Mouse (Mus musculus) CD8-positive naive resting alpha-beta T cell, adult 2 months (primary cell): Measurements from ENCODE around the gene Tnfrsf1b.

Source experiments
- DNase-seq, 2 experiments: peaks; one replicate each; pipeline ENCODE4 v3.0.0; 2022; ENCODE audit warnings: low read depth in 2 of 2, low spot score in 2 of 2

Gene Tnfrsf1b

DNA sequence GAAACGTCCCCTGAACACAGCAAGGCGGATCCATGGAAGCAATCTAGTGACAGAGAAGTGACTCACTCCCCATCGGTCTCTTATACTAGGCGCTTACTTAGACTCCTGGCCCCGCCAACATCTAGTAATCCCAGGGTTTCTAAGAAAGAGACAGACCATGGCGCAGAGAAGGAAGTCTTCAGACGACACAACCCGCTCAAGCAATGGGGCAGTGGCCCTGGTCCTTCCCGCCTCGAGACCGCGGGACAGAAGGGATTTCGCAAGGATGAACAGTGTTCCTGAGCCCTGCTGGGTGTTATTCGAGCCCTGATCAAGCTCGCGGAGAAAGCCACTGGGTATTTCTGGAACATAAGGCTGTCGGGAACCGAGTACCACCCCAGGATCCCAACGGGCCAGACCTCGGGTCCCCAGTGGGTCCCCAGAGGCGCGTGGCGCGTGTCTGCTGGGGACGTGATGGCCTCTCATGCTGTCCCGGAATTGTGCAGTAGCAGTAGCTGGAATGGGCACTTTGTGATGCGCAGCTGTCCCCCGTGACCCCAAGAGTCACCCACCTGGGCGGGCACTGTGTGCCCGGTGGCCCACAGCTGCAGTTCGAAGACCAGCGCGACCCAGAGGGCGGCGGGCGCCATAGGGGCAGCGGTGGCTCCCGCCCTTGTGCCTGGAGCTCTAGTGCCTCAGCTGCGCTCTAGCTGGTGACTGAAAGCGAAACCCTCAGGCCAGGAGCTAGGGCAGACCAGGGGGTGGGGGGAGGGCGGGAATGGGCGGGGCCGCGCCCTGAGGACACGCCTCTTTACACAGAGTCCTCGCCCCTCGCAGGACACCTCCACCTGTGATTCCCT, at the start of gene Tnfrsf1b:
Gene Tnfrsf1b (minus strand): TSS at position 698 of the 839 bp plus-strand sequence.
- peak; percentile 33 to 47 for DNase-seq

DNA sequence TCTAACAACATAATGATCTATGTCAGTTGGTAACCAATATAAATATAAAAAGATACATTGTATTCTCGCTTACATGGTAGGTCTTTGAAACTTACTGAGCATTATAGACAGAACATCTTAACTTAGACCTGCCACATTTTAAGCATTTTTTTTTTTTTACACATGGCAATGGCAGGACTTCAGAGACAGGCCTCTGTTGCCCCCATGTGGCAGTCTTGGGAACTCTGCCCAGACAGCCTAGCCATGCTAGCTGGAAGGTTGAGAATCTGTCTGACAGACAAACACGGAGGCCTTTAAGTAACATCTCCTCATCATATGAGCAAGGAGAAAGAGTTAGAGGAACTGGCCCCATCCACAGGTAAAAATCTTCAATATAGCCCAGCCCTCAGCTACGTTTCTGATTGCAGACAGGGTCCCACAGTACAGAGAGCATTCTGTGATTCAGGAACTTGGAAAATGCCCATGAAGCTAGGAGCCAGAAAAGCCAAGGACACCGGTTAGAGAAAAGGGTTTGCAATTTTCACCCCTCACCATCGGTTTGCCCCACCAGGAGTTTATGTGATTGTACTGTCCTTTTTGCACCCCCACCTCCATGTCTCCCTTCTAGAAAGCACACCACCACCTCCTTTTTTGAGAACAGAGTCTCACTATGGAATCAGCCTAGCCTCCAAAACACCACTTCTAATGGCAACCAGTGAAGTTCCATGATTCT, 49.1 kb upstream of the Tnfrsf1b start:
- peak; percentile 62 to 67 for DNase-seq

DNA sequence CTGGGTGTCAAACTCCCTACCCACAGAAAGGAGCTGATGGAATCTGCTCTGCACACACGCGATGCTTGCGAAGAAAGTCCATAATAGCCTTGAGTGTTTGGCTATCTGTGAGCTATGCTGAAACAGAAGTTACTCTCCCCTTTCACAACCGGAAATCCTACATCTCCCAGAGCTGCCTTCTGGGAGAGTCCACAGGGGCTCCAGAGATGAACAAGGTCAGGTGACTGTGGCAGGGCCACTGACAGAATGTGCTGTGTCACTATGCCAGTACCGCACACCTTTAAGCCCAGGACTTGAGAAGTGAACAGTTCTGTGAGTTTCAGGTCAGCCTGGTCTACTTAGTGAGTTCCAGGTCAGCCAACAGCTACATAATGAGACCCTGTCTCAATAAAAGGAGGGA, 47.9 kb upstream of the Tnfrsf1b start:
- DNase-seq, result no peak

DNA sequence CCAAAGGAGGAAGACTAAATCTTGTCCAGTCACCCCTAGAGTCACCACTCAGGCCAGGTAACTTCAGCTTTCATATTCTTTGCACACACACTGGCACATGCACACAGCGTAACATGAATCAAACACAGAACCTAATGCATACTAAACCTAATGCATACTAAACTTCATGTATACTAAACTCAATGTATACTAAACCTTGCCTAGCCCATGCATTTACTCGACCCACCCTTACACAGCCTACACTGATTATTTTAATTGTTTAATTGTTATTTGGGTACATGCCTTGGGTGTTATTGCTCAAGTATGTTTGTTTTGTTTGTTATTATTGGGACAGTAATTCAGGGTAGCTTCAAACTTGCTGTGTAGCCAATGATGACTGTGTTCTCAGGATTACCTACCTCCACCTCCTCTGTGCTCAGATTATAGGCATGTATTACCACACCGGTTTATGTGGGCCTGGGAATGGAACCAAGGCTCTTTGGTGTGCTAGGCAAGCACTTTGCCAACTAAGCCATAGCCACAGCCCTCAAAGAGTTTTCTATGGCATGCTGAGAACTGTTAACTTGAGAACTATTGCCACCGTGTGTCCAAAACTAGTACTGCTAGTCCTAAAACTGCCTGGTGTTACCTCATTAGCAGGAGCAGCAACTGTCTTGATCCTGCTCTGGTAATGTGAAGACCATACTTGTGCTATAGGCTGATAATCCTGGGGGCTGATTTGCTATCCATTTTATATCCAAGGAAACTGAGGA, 39.9 kb upstream of the Tnfrsf1b start:
- peak; percentile 57 to 75 for DNase-seq

DNA sequence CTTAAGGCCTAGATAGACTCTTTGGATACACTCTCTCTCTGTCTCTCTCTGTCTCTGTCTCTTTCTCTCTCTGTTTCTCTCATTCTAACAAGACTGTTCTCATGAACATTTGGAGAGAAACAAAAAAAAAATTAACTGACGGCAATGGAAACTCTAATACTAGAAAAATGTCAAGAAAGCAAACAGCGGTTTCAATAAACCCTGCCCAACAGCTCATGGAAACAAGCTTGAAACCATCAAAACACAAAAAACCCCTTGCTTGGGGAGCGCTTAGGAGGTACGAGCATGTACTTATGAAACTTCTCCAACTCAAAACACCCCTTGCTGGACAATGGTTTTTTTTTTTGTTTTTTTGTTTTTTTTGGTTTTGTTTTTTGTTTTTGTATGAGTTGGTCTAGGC, 38.0 kb upstream of the Tnfrsf1b start:
- DNase-seq, result no peak

DNA sequence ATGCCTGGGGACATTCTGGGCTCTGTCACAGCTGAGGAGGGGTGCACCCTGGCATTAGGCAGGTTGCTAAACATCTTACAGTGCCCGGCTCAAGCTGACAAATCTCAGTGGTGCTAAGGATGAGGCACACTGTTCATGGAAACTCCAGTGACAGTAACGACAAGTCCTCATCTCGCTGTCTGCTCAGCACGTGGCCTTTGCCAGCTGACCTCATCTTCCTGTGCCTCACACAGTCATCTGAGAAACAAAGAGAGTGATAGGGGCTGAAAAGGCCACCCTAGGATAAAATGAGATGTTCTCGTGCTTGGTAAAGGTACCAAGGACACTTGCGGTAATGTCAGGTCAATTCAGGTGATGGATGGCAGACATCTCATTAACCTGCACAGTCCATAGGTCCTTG, 36.8 kb upstream of the Tnfrsf1b start:
- no peak for DNase-seq

DNA sequence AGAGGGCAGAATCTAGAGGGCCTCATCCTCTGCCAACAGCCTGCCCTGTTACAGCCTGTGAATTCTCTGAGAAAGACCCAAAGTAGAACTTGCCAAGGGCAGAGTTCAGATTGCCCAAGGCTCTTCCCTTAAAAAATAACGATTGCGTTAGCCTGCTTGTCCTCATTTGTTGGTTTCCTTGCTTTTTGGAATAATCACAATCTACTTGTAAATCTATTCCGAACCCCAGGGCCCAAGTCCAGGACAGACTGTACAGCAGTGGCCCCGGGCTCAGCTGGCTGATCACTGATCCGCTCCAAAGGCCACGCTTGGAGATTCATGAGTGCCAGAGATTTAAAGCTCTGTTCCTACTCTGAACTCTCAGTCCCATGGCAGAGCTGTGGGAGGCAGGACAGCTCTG, 34.3 kb upstream of the Tnfrsf1b start:
- DNase-seq, result no peak

DNA sequence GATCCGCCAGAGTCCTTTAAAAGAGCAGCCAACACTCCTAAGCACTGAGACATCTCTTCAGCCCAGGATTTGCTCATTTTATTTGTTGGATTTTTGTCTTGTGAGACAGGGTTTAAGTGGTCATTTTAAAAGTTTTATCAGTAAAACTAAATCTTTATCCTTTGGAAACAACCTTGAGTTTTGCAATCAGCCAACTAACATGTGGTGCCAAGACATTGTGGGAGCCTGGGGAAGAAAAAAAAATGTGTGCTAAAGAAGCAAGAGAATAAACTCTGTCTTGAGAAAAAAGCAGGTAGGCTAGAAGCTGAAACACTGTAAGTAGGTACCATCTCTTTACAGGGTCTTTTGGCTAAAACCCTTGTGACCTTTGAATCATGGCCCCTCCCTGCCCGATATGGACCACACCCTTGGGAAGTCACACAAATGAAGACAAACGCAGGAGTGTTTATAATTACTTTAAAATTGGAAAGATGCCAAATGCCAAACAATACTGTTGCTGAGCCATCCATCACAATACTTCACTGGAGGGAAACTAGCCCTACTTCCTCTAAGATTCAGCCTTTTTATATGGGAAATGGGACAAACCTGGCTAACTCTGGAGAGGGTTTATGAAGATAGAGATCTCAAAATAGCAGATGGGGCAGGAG, 32.2 kb upstream of the Tnfrsf1b start:
- no peak for DNase-seq

DNA sequence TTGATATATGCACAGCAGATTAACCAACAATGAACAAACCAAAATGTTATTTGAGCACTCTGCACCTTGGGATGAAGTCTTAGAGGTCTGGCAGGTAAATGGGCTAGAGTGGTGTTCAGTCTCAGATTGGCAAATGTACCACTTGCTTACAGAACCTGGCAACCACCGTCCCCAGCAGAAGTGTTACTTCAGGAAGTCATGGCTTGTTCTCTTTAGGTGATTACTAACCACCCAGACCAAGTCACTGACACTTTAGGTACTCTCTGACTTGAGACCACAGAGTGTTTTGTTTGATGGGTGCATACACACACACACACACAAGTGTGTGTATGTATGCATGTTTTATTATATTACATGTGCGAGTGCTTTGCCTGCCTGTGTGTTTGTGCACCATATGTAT, 31.6 kb upstream of the Tnfrsf1b start:
- no peak for DNase-seq

DNA sequence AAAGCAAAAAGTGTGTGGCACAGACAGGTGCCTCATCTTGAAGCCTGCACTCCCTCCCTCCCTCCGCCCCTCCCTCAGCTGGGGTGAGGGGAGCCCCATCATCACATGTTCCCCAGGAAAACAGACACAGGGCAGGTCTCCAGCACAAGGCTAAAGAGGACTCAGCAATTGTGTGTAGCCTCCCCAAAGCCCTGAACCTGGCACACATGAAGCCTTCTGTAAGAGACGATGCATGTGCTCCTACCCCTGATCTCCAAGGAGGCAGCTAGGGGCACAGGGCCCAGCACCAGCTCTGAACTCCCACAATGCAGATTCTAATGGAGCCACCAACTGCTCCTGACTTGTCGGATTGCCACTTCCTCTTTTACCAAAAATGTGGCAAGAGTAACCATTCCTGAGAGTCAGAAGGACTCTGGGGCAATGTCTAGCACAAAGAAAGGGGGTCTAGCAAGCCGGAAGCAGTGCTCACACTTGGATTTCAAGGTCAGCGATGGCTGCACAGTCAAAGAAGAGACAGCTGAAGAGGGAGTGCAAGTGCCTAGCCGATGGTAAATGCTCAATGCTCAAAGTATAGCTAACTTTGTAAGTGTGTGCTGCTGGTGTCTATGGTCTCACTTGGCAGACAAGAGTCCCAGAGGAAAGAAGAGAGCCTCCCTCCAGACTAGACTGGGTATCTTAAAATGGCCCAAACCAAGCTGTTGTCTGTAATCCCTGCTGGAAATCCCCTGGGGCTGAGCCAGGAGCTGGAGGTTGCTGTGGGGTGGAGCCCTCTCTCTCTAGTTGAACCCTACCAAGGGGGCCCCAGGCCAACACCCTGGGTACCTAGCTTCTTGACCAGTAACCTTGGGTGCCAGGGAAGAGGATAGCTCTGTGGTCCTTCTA, 29.9 kb upstream of the Tnfrsf1b start:
- DNase-seq, result no peak

DNA sequence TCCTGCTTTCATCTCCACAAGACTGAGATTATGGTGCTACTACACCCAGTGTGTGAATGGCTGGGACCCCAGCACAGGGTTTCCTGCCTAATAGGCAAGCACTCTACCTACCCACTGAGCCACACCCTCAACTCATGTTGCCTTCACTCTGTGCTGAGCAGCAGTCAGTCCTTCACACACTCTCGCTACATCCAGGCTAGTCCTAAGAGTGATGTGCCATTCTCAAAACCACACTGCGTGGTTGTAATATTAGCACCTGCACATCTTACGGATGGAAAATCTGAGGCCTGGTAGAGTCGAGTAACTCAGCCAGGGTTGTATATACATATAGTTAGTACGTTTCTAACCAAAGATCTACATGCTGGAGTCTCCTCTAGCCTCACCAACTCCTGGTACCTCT, 28.2 kb upstream of the Tnfrsf1b start:
- DNase-seq, result no peak

DNA sequence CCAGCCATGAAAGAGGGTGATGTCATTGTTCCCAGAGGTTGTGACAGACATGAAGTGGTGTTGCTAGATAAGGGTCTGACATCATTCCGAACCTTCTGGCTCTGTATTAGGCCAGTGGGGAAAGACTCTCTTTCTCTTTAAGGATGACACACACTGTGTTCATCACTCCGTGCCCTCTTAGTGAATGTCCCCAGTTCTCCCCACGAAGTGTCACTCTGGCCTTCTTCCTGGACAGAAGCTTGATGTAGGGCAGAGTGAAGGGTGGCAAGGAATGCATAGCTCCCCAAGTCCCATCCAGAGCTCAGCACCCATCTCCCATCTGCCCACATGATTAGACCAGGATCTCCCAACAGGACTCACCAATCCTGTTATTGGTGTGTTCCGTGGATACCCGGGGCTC, 27.3 kb upstream of the Tnfrsf1b start:
- no peak for DNase-seq

DNA sequence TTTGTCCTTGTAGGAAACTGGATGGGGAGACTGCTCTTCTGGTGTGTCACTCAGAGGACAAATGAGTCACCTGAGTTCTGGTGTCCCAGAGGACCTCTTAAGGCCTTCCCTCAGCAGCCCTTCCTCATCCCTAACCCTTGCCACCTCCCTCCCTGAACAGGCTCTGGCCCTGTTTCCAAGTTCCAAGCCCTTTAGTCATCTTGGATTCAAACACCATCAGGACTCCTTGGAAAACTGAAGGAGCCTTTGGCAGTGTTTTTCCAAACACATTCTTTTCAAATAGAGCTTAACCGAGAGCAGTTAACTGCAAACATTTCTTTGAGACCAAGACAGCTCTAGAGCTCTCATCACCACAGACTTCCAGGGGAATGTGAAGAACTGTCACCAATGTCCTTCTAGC, 26.1 kb upstream of the Tnfrsf1b start:
- DNase-seq, result no peak

DNA sequence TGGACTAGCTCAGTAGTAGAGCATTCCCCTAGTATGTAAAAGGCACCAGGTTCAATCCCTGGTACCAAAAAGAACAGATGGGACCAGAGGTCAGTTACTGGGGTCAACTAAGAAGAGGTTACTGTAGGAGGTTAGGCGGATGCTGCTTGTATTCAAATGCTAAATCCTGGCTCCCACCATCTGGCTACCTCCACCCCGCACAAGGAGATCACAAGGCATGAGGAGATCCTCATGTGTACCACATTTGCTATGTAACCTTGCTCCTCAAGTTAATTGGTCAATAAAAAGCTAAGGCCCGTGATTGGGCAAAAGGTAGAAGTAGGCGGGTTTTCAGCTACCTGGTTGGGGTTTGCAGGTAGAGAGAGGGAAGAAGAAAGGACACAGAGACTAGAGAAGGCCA, 25.0 kb upstream of the Tnfrsf1b start:
- no peak for DNase-seq

DNA sequence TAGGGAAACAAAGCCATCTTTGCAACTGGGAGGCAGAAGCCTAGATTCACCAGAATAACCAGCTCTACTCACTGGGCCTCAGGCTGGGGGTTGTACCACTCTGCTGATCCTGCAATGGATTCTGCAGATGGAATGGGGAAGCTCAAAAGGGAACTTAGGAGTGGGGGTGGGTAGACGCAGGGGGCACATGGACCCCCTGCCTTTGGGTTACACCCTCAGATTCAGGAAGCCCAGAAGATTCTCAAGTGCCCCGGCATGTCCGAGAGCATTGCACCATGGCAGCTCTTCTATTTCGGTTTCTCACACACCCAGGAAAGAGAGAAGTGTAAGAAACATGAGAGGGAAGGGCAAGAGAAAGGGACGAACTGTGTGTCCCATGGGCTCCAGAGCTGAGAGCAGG, 23.5 kb upstream of the Tnfrsf1b start:
- no peak for DNase-seq

DNA sequence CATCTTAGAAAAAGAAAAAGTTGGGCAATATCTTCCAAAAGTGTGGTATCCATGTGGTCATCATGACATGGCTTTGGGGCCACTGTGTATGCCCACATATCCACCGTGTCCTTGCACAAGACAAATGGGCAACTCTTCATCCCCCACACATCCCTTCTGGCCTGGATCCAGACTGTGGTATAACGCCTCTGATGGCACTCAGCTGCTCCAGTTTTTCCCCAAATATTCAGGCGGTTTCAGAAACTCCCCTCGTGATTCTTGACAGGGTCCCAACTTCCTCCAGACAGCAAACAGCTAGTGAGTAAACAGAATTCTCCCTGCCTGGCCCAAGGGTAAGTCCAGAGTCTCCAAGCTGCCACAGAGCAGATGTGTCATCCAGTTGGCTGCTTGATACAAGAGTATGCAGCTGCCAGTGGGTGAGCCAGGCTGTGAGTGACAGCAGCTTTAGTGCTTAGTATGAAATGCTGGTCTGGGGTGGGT, 21.0 kb upstream of the Tnfrsf1b start:
- DNase-seq, result no peak

DNA sequence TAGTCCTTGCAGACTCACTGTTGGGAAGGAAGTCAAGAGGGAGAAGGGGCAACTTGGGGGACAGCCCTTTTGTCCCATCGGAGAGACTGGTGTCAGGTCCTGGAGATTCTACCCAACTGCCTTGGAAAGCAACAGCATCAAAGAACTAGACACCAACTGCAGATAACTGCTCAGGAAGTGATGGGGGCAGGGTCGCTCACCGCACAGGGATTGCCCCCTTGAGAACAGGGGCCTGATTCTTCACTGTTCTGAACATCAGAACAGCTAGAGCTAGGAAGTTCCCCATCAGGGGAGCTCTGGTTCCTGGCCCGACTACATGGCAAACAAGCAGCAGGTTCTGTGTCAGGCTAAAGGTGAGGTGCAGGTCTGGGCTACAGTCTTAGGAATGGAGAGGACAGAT, 19.8 kb upstream of the Tnfrsf1b start:
- DNase-seq, result no peak

DNA sequence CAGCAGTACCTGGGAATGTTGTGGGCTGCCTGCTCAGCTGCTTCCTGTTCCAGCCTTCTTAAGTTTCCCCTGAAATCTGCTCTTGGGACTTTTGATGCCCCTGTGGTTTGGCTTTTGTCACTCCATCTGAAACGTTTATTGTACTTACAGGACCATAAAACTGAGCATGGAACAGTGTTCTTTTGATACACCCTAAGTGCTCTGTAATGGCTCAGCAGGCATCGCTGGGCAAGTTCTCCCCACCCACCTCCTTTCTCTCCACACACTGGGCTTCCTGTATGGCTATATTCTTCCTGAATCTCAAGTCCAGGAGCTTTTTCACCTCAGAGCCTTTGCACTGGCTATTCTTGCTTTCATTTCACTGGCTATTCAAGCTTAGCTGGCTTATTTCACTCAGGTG, 18.1 kb upstream of the Tnfrsf1b start:
- no peak for DNase-seq

DNA sequence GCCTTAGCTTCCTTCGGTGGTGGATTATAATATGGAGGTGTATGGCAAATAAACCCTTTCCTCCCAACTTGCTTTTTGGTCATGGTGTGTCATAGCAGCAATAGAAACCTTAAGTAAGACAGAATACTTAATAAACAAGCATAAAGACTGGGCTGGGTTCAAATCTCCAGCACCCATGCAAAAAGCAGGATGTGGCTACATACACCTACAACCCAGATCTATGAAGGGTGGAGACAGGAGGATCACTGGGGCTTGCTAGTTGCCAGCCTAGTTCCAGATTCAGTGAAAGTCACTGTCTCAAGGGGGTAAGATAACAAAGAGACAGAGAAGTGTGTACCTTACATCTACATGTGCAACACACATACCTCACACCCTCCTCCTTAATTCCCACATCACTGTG, 16.9 kb upstream of the Tnfrsf1b start:
- no peak for DNase-seq

DNA sequence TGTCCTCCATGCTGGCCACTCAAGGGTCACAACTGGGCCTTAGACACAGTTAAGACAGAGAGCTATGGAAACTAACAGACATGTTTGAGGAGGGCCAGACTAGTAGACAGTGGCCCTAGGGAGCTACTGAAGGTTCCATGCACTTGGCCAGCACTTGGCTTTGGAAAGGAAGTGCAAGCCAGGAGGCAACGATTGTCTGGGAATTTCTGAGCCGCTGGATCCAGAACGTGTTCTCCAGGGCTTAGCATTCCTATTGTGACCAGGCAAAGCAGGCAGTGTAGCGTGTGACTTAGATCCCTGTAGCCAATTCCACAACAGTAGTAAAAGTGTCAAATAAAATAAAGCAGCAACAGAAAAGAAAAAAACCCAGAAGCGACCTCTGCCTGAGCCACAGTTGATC, 14.1 kb upstream of the Tnfrsf1b start:
- DNase-seq, result no peak
